Mouse (Mus musculus) stomach, postnatal 0 days (tissue): ENCODE results near the gene Mllt6.

ENCODE experiments used
- CTCF ChIP-seq: IDR thresholded peaks from 2 replicates; pipeline ENCODE4 v1.5.1; 2016; ENCODE audit warnings: antibody characterized with exemption, low read depth, mild to moderate bottlenecking, moderate library complexity
- EP300 ChIP-seq: optimal IDR thresholded peaks from 2 replicates; pipeline ENCODE3; 2016; ENCODE audit warnings: antibody characterized with exemption

GRCm38 (mm10) chr11:97625551-97625950, 37.7 kb upstream of the Mllt6 start:
- TF ChIP-seq CTCF (no peak), EP300 (no peak)
